Mouse (Mus musculus): ENCODE results near the gene Dnah2.

DNA sequence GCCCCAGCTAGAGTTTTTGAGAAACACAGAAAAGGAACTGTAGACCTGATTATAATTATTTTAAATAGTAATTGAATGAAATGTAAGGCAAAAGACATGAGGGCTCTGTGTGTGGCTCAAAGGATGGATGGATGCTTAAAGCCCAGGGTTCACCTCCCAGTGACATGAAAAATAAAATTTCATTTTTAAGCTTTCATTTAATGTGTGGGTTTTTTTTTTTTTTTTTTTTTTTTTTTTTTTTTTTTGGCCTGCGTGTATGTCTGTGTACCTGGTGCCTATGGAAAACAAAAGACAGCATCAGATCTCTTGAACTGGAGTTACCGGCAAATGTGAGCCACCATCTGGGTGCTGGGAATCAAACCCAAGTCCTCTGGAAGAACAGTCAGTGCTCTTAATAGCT, 8.2 kb downstream of the Dnah2 start:
- no peak for TF ChIP-seq CTCF (IDR thresholded peaks at IDR 0.05; ENCODE audit: control insufficient read depth, insufficient read depth, low read length)
- no peak for TF ChIP-seq POLR2A (IDR thresholded peaks at IDR 0.05; ENCODE audit: borderline replicate concordance, control insufficient read depth, low read depth, low read length)
